Mouse (Mus musculus) forelimb bud, embryonic 11.5 days (tissue): Measurements from ENCODE around the gene Rnf113a2.

ENCODE experiments used
- DNase-seq: peaks from one replicate; pipeline ENCODE4 v3.0.0-alpha.2; 2012; ENCODE audit warnings: low read depth, low spot score

Rnf113a2 gene

DNA sequence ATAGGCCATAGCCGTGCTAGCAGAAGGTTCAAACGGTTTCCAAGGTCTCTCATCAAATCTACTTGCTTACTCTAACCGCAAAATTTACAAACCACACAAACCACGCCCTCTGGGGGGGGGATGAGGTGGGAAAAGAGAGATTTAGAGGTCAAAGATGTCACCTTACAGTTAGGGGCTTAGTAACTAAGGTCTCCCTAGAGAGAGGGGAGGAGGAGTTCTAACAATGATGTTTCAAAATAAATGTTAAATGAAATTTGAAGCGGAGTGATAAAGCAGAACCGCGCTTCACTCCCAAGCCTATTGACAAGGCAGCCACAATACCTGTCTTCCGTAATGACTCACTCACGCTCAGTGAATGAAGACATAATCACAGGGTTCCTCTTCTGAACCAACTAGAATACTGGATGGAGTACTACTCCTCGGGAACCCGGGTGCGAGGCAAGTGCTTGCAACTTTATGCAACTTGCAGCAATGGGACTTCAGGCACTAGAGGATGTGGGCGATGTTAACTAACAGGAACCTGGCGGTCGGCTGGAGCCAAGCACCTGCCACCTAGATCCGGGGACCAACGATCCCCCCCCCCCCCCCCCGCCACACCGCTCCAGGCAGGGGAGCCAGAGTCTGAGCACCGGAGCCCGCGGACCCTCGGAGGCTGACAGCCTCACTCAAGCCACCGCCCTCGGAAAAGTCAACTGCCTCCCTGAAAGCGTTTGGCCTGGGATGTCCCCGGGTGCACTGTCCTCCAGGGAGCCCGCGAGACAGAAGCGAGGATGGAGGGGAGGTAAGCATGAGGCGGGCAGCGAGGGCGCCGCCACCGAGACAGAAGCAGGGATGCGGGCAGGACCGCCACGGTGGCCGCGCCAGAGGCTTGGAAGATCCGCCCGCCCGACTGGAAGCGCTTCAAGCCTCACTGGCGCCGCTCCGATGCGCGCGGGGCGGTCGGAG is 8.8 kb upstream of the Rnf113a2 start:
- peak; percentile 5 for DNase-seq

DNA sequence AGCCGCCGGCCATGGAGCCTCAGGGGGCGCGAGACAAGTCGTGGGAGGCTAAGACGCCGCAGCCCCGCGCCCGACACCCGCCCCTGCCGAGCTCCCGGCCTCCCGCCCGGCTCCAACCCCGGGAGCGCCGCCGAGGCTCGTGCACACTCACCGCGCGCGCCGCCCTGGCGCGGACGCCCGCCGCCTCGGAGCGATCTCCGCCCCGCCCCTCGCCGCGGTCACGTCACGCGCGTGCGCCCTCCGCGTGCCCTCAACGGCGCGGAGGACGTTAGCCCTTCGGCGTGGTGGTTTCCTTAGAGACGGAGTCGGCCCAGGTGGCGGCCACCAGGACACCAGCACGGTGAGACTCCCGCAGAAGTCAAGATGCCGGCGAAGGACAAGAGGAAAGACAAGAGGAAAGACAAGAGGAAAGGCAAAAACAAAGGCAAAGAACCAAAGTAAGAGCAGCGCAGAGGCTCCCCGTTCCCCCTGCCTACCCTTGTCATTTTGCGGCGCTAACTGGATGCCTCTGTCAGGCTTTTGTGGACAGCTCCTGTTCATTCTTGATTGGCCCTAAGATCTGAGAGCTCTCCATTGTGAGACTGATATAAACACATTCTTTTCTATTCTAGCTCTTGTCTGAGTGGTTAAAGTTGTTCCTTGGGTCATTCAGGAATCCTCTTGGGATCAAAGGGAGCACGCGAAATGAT is 8.0 kb upstream of the Rnf113a2 start, which contains the start of the genes Entpd5 and Bbof1:
TSS of gene Entpd5 (minus strand) at position 211 of the 689 bp plus-strand sequence.
TSS of gene Bbof1 (plus strand) at position 253 of the 689 bp plus-strand sequence.
- peak; percentile 83 for DNase-seq

DNA sequence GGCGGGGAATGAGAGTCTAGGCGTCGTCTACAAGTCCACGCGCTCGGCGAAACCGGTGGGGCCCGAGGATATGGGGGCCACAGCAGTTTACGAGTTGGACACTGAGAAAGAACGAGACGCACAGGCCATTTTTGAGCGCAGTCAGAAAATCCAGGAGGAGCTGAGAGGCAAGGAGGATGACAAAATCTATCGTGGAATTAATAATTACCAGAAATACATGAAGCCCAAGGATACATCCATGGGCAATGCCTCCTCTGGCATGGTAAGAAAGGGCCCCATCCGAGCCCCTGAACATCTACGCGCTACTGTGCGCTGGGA is 568 bp downstream of the Rnf113a2 start:
- DNase-seq = no peak

DNA sequence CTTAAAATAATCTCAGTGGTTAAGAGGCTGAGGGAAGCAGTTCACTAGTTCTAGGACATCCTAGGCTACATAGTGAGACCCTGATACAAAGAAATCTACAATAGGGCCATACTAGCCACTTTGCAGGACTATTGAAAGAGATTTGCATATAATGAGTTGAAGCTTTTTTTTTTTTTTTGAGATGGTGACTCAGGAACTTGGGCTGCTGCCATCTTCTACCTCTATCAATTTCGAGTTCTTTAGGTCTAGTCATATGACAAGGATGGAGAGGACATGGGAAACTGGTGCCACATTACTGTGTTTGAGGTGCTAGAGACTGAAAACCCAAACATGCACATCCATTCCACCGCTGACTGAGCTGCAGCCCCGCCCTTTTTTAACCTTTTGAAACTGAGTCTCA is 7.0 kb downstream of the Rnf113a2 start:
- DNase-seq = no peak

DNA sequence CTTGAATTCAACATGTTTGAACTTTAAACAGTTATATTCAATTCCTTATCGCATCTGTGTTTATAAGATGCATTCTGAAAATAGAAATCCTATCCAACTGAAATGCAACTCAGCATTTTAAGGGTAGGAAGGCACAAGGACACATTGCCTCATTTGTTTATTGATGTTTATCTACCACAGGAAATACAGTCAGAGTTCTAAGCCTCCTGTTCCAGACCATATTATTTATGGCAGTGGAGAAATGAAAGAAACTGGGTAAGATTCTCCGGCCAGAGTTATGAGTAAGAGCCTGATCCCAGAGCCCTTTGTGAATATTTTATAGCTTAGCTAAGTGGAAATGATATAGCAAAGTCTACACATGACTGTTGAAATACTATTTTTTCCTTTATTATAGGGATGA is 12.8 kb downstream of the Rnf113a2 start:
- no peak for DNase-seq

DNA sequence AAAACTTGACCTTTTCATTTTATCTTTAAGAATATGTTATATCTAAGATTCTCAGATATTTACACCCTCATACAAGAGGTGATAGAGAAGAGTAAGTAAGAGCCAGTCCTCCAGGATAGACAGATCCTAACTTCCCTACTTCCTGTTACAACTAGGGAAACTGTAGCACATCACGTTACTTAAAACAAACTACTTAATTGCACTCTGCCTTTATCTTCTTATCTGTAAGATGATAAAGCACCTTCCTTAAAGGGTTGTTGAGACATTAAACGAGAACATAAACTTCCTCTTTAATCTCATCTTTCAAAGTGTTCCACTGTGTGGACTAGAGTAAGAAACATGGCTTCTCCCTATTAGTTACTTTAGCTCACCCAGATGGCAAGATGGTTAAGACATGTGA is 21.7 kb downstream of the Rnf113a2 start:
- no peak for DNase-seq

DNA sequence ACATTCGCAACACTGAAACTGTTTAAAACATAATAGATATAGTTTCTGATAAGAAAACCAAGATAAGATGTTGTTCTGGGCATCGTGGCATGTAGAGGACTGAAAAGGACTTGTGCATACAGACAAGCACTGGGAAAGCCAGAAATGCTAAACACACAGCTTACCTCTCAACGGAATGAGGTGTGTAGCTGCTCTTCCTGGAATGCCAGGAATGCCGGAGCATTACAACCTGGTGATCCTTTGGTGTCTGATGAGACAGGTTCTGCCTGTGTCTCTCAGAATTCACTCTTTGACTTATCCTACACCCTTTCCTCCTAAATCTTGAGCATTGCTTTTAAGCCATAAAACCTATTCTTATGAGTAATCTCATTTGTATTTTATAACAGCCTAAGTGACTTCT is 25.5 kb downstream of the Rnf113a2 start:
- no peak for DNase-seq

DNA sequence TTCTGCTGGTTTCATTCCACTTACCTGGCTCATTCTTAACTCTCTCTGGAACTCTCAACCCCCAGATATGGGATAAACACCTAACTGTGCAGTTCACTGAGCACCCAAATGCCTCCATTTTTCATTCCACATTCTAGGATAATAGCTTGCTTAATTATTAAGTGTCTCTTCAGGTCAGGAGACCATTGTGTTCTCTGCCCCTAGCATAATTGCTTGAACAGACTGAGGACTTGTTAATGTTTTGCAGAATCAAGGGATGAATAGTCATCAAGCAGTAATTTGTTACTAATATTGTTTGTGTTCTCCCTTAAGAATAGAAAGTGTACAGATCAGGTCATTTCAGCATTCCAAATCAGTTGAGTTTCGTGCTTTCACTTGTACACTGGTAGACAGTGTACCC is 30.4 kb downstream of the Rnf113a2 start:
- DNase-seq = no peak

DNA sequence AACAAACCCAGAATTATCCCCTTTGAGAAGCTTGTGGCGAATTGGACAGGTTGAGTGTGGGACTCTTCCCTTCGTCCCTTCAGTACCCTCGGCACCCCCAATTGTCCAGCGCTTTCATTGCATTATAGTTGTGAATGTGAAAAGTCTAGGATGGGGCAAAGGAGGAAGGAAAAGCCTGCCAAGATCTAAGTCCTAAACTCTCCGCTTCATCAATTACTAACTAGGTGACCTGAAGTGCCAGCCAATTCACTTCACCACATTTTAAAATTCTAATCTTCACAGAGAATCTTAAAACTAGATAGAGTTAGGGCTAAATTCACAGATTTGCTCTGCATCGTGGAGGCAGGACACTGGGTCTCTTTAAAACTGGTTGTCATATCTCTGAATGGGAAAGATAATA is 31.2 kb downstream of the Rnf113a2 start:
- no peak for DNase-seq

DNA sequence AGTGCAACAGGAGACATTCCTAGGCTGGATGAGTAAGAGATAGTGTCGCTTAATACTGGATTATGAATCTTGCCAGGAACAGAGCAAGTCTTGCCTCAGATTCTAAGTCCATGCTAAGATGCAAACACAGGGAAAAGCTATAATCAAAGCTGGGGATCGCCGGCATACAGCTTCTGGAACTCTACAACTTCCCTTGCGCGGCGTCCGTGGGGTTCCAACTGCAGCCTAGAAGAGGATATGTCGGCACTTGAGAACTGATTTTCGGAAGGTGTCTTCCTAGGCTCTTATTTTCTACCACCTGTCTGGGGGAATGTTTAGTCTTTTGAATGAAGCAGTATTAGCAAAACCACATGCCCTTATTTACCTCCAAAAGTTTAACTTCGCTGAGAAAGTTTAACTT is 32.9 kb downstream of the Rnf113a2 start:
- DNase-seq = no peak

DNA sequence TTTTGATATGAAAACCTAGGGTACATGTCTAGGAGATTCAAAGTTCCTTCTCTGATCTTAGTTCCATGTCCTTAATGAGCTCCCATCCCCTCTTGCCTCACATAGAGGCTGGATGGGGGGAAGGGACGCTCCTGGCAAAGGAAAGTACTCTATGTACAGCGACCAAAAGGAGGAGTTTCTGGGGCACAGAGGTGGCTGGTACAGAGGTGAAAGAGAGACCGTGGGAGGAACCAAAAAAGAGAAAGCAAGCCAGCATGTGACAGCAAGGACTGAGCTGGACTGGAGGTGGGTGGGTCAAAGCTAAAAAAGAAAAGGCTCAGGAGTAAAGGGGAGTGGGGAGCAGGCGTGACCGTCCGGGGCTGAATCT is 33.3 kb downstream of the Rnf113a2 start:
- DNase-seq = peak; percentile 3

DNA sequence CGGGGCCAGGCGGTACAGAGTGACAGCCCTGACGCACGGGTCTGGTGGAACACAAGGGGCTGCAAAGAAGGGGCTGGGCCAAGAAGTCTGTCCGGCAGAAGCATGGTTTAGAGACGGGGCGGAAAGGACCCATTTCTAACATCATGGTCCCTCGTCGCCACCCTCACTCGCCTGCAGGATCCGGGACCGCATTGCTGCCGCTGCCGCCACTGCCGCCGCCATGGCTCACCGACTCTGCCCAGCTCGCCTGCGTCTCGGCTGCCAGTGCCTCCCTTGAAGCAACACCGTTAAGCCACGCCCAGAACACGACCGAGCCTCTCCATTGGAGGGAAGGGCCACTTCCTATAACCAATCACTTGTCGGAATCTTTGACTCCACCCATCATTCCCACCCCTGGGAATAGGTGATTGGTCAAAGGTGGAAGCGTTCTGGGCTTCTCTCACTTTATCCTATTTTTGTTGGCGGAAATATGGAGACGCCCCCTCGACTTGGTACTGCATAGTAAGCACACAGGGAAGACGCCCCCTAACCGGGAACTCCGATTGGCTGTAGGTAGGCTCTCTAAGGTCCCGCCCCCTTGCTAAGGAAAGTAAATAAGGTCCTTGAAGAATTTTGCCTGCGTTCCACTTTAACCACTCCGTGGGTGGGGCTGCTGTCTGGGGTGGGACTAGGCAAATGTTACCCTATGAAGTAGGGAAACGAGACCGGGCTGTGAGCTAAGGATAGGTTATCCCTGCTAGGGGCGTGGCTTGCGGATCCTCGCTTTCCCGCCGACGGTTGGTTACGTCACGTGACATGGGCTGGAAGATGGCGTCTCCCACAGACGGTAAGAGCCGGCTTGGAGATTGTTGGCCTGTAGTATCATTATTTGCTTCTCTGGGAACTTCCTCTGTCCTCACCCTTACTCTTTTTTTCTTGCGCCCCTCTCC is 34.0 kb downstream of the Rnf113a2 start, which contains the start of the genes Aldh6a1 and Lin52:
TSS of gene Aldh6a1 (minus strand) at position 287 of the 929 bp plus-strand sequence.
TSS of gene Lin52 (plus strand) at position 705 of the 929 bp plus-strand sequence.
- DNase-seq = peak; percentile 100

DNA sequence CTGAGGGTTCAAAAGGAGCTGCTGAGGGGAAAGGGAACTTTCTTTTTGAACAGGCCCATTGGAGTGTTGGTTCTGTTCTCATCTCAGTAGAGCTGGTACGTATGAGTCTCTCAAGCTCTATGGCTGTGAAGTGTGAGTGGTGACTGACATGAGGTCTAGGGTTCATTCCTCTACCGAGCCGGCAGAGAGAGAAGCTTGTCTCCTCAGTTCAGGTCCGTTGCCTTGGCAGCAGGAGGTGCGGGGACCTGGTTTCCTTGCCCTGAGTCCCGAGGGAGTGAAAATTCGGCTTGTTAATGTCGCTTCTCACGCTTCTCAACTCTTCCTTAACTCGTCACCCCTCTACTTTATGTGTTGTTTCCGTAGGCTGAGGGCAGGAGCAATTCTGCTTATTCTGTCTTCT is 34.8 kb downstream of the Rnf113a2 start:
- no peak for DNase-seq

DNA sequence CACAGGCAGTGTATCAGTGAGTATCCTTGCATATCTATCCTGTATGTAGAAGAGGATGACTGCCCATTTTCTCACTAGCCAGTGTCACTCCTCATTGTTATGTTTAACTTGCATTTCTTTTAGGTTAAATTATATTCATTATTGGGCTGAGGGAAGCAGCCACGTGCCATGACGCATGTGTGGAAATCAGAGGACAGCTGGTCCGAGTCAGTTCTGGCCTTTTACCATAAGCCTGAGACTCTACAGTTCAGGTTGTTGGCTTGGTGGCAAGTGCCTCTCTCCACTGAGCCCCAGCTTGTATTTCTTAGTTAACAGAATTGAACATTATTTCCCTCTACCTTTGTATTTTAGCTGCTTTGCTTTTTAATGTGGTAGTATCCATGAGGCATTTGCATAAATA is 39.9 kb downstream of the Rnf113a2 start:
- no peak for DNase-seq

DNA sequence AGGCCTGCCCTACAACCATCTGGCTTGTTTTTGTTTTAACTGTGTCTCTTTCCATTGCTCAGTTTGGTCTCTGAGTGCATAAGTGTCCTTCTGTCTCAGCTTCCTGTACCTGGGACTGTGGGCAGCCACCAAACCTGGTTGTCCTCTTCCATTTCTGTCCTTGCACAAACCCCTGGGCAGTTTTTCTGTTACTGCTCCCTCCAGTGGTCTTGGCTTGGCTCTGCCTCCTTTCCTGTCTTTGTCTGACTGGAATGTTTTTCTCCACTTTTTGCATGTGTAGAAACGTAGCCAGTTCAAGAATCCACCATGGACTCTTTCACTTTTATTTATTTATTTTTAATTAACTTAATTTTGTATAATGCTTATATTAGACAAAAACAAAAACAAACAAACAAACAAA is 42.8 kb downstream of the Rnf113a2 start:
- no peak for DNase-seq

DNA sequence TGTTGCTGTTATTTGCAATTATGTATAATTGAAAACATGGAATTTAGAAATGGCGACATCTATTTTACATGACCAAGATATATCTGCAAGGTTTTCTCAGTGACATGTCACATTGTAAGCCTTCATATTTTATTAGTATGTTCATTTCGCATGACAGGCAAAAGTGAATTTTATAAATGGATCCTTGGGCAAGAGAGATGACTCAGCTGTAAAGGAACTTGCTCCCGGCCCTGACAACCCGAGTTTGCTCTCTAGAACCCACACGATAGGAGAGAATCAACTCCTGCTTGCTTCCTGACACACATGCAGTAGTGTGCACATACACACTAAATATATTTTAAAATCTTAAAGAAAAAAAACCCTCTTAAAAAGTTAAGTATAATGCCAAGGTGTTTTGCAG is 44.4 kb downstream of the Rnf113a2 start:
- no peak for DNase-seq

DNA sequence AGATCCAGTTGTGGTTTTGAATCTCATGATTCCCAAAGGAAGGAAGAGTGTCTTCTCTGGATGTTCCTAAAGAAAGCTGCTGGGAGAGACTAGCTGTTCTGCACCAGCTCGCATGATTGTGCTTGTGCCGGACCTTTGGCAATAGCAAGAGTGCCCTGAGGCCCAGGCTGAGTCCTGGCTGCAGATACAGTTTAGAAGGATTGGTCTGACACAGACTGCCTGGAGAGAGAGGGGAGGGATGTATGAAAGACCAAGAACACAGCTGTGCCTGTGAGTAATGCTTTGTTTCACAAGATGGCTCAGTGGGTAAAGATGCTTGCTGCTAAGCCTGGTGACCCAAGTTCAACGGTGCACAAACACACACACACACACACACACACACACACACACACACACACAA is 45.9 kb downstream of the Rnf113a2 start:
- no peak for DNase-seq
